Mouse (Mus musculus): ENCODE measurements around the gene Dalrd3. TPM values are rescaled to one million over a fixed set of nuclear protein-coding genes. Genes with fewer than 3 reads are reported as not detected.

Dalrd3 gene
- polyA plus RNA-seq, 1 experiment from 2014 or later = 127 TPM

GRCm38 (mm10) chr9:108545986-108546385 is 23.7 kb upstream of the Dalrd3 start:
- no peaks in the 10 kb centered on the region for H3K9me3 ChIP-seq (ENCODE audit: low read depth, low read length)
- 97% methylated on average over 3 of the region's 3 CpGs for WGBS
- no peak for DNase-seq
- TF ChIP-seq CTCF (IDR thresholded peaks at IDR 0.05; ENCODE audit: low read depth) = no peak
- H3K4me2 ChIP-seq = no peak overlapping the region
- H3K4me3 ChIP-seq (ENCODE audit: low read depth, low read length) = no peak overlapping the region
- no peaks in the 10 kb centered on the region for H3K27me3 ChIP-seq (ENCODE audit: insufficient read depth, low read length)
- H3K4me1 ChIP-seq (ENCODE audit: insufficient read depth) = no peaks in the 10 kb centered on the region
- ATAC-seq (ENCODE audit: insufficient read depth) = no peak
- H3K36me3 ChIP-seq (ENCODE audit: insufficient read depth) = peaks cover 93% of the 10 kb centered on the region
- H3K9ac ChIP-seq = no peak overlapping the region
- H3K27ac ChIP-seq (ENCODE audit: low read depth) = no peak overlapping the region

- DNase-seq (no peak), ATAC-seq (ENCODE audit: insufficient read depth) (no peak)
- peaks cover 93% of the 10 kb centered on the region for H3K36me3 ChIP-seq (ENCODE audit: insufficient read depth)
- no peak overlapping the region for H3K27ac ChIP-seq (ENCODE audit: low read depth)
- no peaks in the 10 kb centered on the region for H3K9me3 ChIP-seq (ENCODE audit: low read depth, low read length)
- no peak overlapping the region for H3K4me2 ChIP-seq
- no peak overlapping the region for H3K4me3 ChIP-seq (ENCODE audit: low read depth, low read length)
- no peak overlapping the region for H3K9ac ChIP-seq
- no peaks in the 10 kb centered on the region for H3K27me3 ChIP-seq (ENCODE audit: insufficient read depth, low read length)
- H3K4me1 ChIP-seq (ENCODE audit: insufficient read depth) = no peaks in the 10 kb centered on the region
- WGBS = 92% methylated on average over 1 of the region's 1 CpGs
- TF ChIP-seq CTCF (IDR thresholded peaks at IDR 0.05; ENCODE audit: low read depth) = no peak
Observed at GRCm38 (mm10) chr9:108546875-108547274, 22.8 kb upstream of the Dalrd3 start.

GRCm38 (mm10) chr9:108559169-108559568 is 10.5 kb upstream of the Dalrd3 start:
- Histone ChIP-seq H3K27ac (ENCODE audit: low read depth) (no peak overlapping the region), H3K9me3 (ENCODE audit: low read depth, low read length) (no peaks in the 10 kb centered on the region), H3K9ac (no peak overlapping the region), H3K36me3 (ENCODE audit: insufficient read depth) (peaks cover 82% of the 10 kb centered on the region), H3K4me2 (no peak overlapping the region), H3K27me3 (ENCODE audit: insufficient read depth, low read length) (no peaks in the 10 kb centered on the region), H3K4me1 (ENCODE audit: insufficient read depth) (peaks cover 5% of the 10 kb centered on the region; the same call in 1 of the 2 replicates), H3K4me3 (ENCODE audit: low read depth, low read length) (no peak overlapping the region)
- WGBS = 84% methylated on average over 4 of the region's 4 CpGs
- ATAC-seq (ENCODE audit: insufficient read depth) = no peak
- no peak for TF ChIP-seq CTCF (IDR thresholded peaks at IDR 0.05; ENCODE audit: low read depth)
- no peak for DNase-seq

- H3K27me3 ChIP-seq (ENCODE audit: insufficient read depth, low read length) = no peaks in the 10 kb centered on the region
- H3K4me1 ChIP-seq (ENCODE audit: insufficient read depth) = peaks cover 5% of the 10 kb centered on the region; the same call in 1 of the 2 replicates
- H3K36me3 ChIP-seq (ENCODE audit: insufficient read depth) = peaks cover 78% of the 10 kb centered on the region
- peak; percentile 6; the same call in 1 of the 2 replicates for TF ChIP-seq CTCF (IDR thresholded peaks at IDR 0.05; ENCODE audit: low read depth)
- peak within 1 kb of the TSS; percentile 69 for H3K27ac ChIP-seq (ENCODE audit: low read depth)
- ATAC-seq (ENCODE audit: insufficient read depth) (peak; percentile 98), DNase-seq (peak; percentile 100)
- peak within 1 kb of the TSS; percentile 76 for H3K9ac ChIP-seq
- peak within 1 kb of the TSS; percentile 89 for H3K4me2 ChIP-seq
- peak within 1 kb of the TSS; percentile 62 for H3K4me3 ChIP-seq (ENCODE audit: low read depth, low read length)
- no peaks in the 10 kb centered on the region for H3K9me3 ChIP-seq (ENCODE audit: low read depth, low read length)
- under 1% methylated on average over 51 of the region's 53 CpGs for WGBS
Observed at GRCm38 (mm10) chr9:108560227-108560841, 9.4 kb upstream of the Dalrd3 start, which contains the start of gene Impdh2. TSS of gene Impdh2 (plus strand) at chr9:108560286.

- ATAC-seq (ENCODE audit: insufficient read depth) (no peak), DNase-seq (no peak)
- H3K36me3 ChIP-seq (ENCODE audit: insufficient read depth) = peaks cover 55% of the 10 kb centered on the region
- no peak overlapping the region for H3K4me3 ChIP-seq (ENCODE audit: low read depth, low read length)
- H3K4me2 ChIP-seq = no peak overlapping the region
- H3K9ac ChIP-seq = no peak overlapping the region
- H3K27me3 ChIP-seq (ENCODE audit: insufficient read depth, low read length) = no peaks in the 10 kb centered on the region
- WGBS = 87% methylated on average over 8 of the region's 8 CpGs
- H3K27ac ChIP-seq (ENCODE audit: low read depth) = no peak overlapping the region
- H3K4me1 ChIP-seq (ENCODE audit: insufficient read depth) = peaks cover 13% of the 10 kb centered on the region
- no peaks in the 10 kb centered on the region for H3K9me3 ChIP-seq (ENCODE audit: low read depth, low read length)
- no peak for TF ChIP-seq CTCF (IDR thresholded peaks at IDR 0.05; ENCODE audit: low read depth)
Observed at GRCm38 (mm10) chr9:108563671-108564070, 6.0 kb upstream of the Dalrd3 start.

GRCm38 (mm10) chr9:108564131-108564530 is 5.6 kb upstream of the Dalrd3 start:
- H3K4me2 ChIP-seq = no peak overlapping the region

GRCm38 (mm10) chr9:108565881-108566814 is 3.5 kb upstream of the Dalrd3 start:
- Histone ChIP-seq H3K27me3 (ENCODE audit: insufficient read depth, low read length) (no peaks in the 10 kb centered on the region), H3K9me3 (ENCODE audit: low read depth, low read length) (no peaks in the 10 kb centered on the region), H3K4me1 (ENCODE audit: insufficient read depth) (peaks cover 22% of the 10 kb centered on the region), H3K4me3 (ENCODE audit: low read depth, low read length) (peak overlapping the region; percentile 70), H3K9ac (peak overlapping the region; percentile 75), H3K36me3 (ENCODE audit: insufficient read depth) (peaks cover 51% of the 10 kb centered on the region), H3K4me2 (peak overlapping the region; percentile 98), H3K27ac (ENCODE audit: low read depth) (peak overlapping the region; percentile 91; the same call in 1 of the 2 replicates)
- ATAC-seq (ENCODE audit: insufficient read depth) (no peak), DNase-seq (no peak)
- WGBS = 10% methylated on average over 35 of the region's 35 CpGs
- no peak for TF ChIP-seq CTCF (IDR thresholded peaks at IDR 0.05; ENCODE audit: low read depth)

More at GRCm38 (mm10) chr9:108564131-108564530, 5.6 kb upstream of the Dalrd3 start:
- H3K4me1 ChIP-seq (ENCODE audit: insufficient read depth) = peaks cover 16% of the 10 kb centered on the region
- no peak overlapping the region for H3K9ac ChIP-seq
- TF ChIP-seq CTCF (IDR thresholded peaks at IDR 0.05; ENCODE audit: low read depth) = no peak
- no peaks in the 10 kb centered on the region for H3K9me3 ChIP-seq (ENCODE audit: low read depth, low read length)
- DNase-seq (no peak), ATAC-seq (ENCODE audit: insufficient read depth) (no peak)
- H3K27me3 ChIP-seq (ENCODE audit: insufficient read depth, low read length) = no peaks in the 10 kb centered on the region
- no peak overlapping the region for H3K4me3 ChIP-seq (ENCODE audit: low read depth, low read length)
- H3K36me3 ChIP-seq (ENCODE audit: insufficient read depth) = peaks cover 50% of the 10 kb centered on the region
- WGBS = 81% methylated on average over 7 of the region's 7 CpGs
- H3K27ac ChIP-seq (ENCODE audit: low read depth) = no peak overlapping the region
